Mouse (Mus musculus): ENCODE results near the gene Man1a.

DNA sequence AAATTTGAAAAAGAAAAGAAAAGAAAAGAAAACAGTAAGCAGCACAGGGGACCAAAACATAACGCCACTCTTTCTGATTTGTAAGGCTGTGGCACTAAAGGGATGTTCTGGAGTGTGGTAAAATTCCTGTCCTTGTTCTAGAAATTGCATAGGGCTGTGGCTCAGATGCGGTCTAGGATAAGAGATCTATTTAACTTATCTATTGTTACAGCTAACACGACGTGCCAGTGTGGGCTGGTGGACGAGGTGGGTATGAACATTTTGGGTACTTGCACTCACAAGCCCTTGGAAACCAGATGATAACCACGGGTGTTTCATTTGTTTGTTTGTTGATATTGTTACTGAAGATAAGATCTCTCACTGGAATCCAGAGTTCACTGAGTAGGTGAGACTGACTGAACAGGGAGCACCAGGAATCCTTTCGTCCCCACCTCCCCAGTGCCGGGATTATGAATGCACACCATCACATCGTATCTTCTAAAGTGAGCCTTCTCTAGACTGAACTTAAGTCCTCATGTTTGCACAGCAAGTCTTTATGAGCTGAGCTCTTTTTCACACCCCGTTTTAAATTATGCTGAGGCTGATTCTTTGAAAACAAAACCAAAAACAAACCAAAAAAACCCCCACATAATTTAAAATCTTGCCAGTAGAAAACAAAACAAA is 38.9 kb downstream of the Man1a start:
- TF ChIP-seq CTCF (IDR thresholded peaks at IDR 0.05; ENCODE audit: low read depth): no peak
- no peak for TF ChIP-seq EP300 (IDR thresholded peaks at IDR 0.05; ENCODE audit: low read depth)

Data from heart, postnatal 0 days (tissue).